11 mouse cellular contexts compared by ENCODE assay signal in genomic region chr1:135725936-135726335, GRCm38 (mm10). TPM values are rescaled to one million over a fixed set of nuclear protein-coding genes. Genes with fewer than 3 reads are reported as not detected.
DNase-seq lines count a peak whose midpoint lies in the region; ATAC-seq and TF ChIP-seq lines count a peak whose summit lies in the region.
"Had no signal": no experiment of that assay in that cellular context is flagged by ENCODE, and none has a peak within 500 bp of the region (broad histone marks: within the 10 kb centered on the region; RNA-seq: fewer than 3 reads in every experiment).

No protein-coding gene starts in this region.

- 0 out of 2 replicates have a peak, but pooled peaks cover 3% of the 10 kb centered on the region for H3K9me3 ChIP-seq in heart, embryonic 12.5 days (replicated peaks)
- no peaks in the 10 kb centered on the region for H3K9me3 ChIP-seq in hindbrain, embryonic 11.5 days (ENCODE audit: control insufficient read depth, low read length)
- H3K9me3 ChIP-seq: embryonic facial prominence, embryonic 13.5 days had no signal

- 17% methylated on average over 7 of the region's 7 CpGs for WGBS in heart, adult 2 months
- 49% methylated on average over 7 of the region's 7 CpGs for WGBS in heart, embryonic 12.5 days
- 78% methylated on average over 7 of the region's 7 CpGs for WGBS in hindbrain, embryonic 11.5 days

- H3K9ac ChIP-seq in heart, adult 2 months (ENCODE audit: low read depth, low read length) = no peak overlapping the region
- H3K9ac ChIP-seq in heart, embryonic 12.5 days = no peak overlapping the region
- no peak overlapping the region for H3K9ac ChIP-seq in hindbrain, embryonic 11.5 days (ENCODE audit: low read depth, low read length)
- H3K9ac ChIP-seq: embryonic facial prominence, embryonic 13.5 days had no signal

- H3K4me1 ChIP-seq in heart, adult 2 months (ENCODE audit: control insufficient read depth, insufficient read depth, low read length) = peaks cover 7% of the 10 kb centered on the region
- peaks cover 38% of the 10 kb centered on the region for H3K4me1 ChIP-seq in heart, embryonic 12.5 days (replicated peaks)
- peaks cover 4% of the 10 kb centered on the region; the same call in 1 of the 2 replicates for H3K4me1 ChIP-seq in hindbrain, embryonic 11.5 days (replicated peaks; ENCODE audit: control insufficient read depth, insufficient read depth, low read length)

- H3K4me3 ChIP-seq in heart, adult 2 months = no peak overlapping the region
- H3K4me3 ChIP-seq in heart, embryonic 12.5 days = no peak overlapping the region
- no peak overlapping the region for H3K4me3 ChIP-seq in hindbrain, embryonic 11.5 days (ENCODE audit: low read depth, low read length)
- H3K4me3 ChIP-seq: embryonic facial prominence, embryonic 13.5 days had no signal

- H3K36me3 ChIP-seq in heart, adult 2 months (ENCODE audit: control insufficient read depth, insufficient read depth, low read length) = no peaks in the 10 kb centered on the region
- H3K36me3 ChIP-seq in heart, embryonic 12.5 days = no peaks in the 10 kb centered on the region
- H3K36me3 ChIP-seq in hindbrain, embryonic 11.5 days (ENCODE audit: control insufficient read depth, insufficient read depth, low read length) = no peaks in the 10 kb centered on the region
- H3K36me3 ChIP-seq: embryonic facial prominence, embryonic 13.5 days had no signal

- TF ChIP-seq POLR2A in heart, adult 2 months (IDR thresholded peaks at IDR 0.05; ENCODE audit: insufficient read depth, low read depth, low read length) = no peak

- no peak overlapping the region for H3K27ac ChIP-seq in heart, adult 2 months
- H3K27ac ChIP-seq in heart, embryonic 12.5 days (ENCODE audit: poor library complexity, severe bottlenecking) = no peak overlapping the region
- no peak overlapping the region for H3K27ac ChIP-seq in hindbrain, embryonic 11.5 days (ENCODE audit: low read depth, low read length)
- H3K27ac ChIP-seq: embryonic facial prominence, embryonic 13.5 days had no signal

- H3K79me2 ChIP-seq in heart, adult 2 months (replicated peaks; ENCODE audit: control insufficient read depth, insufficient read depth, low read length) = no peaks in the 10 kb centered on the region

- ATAC-seq in heart, embryonic 12.5 days (ENCODE audit: insufficient number of reproducible peaks, low FRiP score) = no peak
- ATAC-seq in CD4-positive, CD25-positive, alpha-beta regulatory T cell, adult 4 months = peak; percentile 69
- ATAC-seq in hindbrain, embryonic 11.5 days (ENCODE audit: low FRiP score) = no peak

- intact Hi-C loops in heart, adult 2 months (cut with DNase I) = no loop called here
- intact Hi-C loops in heart, postnatal 10 days (cut with DNase I) = no loop called here

- peak in 1 of 2 experiments; percentile 66 for DNase-seq in heart, adult 2 months
- DNase-seq in heart, postnatal 10 days = peak; percentile 64 to 68
- DNase-seq in lung, postnatal 14 days = peak; percentile 57
- DNase-seq in cerebellum, postnatal 10 days = no peak
- DNase-seq in hindbrain, embryonic 11.5 days (ENCODE audit: low spot score) = no peak
- DNase-seq in layer of hippocampus, postnatal 25 days (ENCODE audit: extremely low spot score in 1 of 2, low spot score in 1 of 2) = no peak
- DNase-seq: left cerebral cortex, postnatal 4 days had no signal

- H3K4me2 ChIP-seq in heart, embryonic 12.5 days = no peak overlapping the region
- H3K4me2 ChIP-seq in hindbrain, embryonic 11.5 days (replicated peaks; ENCODE audit: low read depth, low read length) = no peak overlapping the region
- H3K4me2 ChIP-seq: embryonic facial prominence, embryonic 13.5 days had no signal

- TF ChIP-seq CTCF in heart, adult 2 months (IDR thresholded peaks at IDR 0.05) = peak; percentile 12; the same call in 1 of the 2 replicates

- TF ChIP-seq EP300 in heart, adult 2 months (IDR thresholded peaks at IDR 0.05; ENCODE audit: insufficient read depth, low read depth, low read length) = no peak

- no peaks in the 10 kb centered on the region for H3K27me3 ChIP-seq in heart, adult 2 months (ENCODE audit: control insufficient read depth, insufficient read depth, low read length)
- H3K27me3 ChIP-seq in heart, embryonic 12.5 days (replicated peaks) = no peaks in the 10 kb centered on the region
- no peaks in the 10 kb centered on the region for H3K27me3 ChIP-seq in hindbrain, embryonic 11.5 days (ENCODE audit: control insufficient read depth, insufficient read depth, low read length)
- H3K27me3 ChIP-seq: embryonic facial prominence, embryonic 13.5 days had no signal

RNA-seq across cellular contexts. Expression of gene Csrp1, which starts 6.1 kb away (rescaled TPM):
- total RNA-seq in heart, adult 2 months (2021) = 10 to 100 TPM; 50.1 to 50.5 TPM
- polyA plus RNA-seq in heart, adult 2 months (2012; rRNA removed) = 99.2 and 128 TPM in 2 replicates
- polyA plus RNA-seq in heart, embryonic 12.5 days (2016; fragmentation: Nextera tagmentation; extraction: Ambion mirVana) = 266 and 270 TPM in 2 replicates
- polyA plus RNA-seq in CD4-positive, CD25-positive, alpha-beta regulatory T cell, adult 4 months (2017; shearing (Covaris generic)) = 10 to 100 TPM; 21.7 to 38.1 TPM
- 100 to 1,000 TPM; 107 to 117 TPM for total RNA-seq in heart, postnatal 10 days (2021)
- polyA plus RNA-seq in hindbrain, embryonic 11.5 days (2014; fragmentation: Nextera tagmentation; extraction: Ambion mirVana) = 42.2 and 42.8 TPM in 2 replicates
- 100 to 1,000 TPM; 197 to 219 TPM for total RNA-seq in layer of hippocampus, postnatal 25 days (2021)

RNA-seq across cellular contexts. Expression of gene Phlda3, which starts 40.0 kb away (rescaled TPM):
- total RNA-seq in heart, adult 2 months (2021) = 10 to 100 TPM in 1 of 2 experiments, 1 to 10 TPM in 1; 8.4 to 11.5 TPM
- 23.3 and 36.8 TPM in 2 replicates for polyA plus RNA-seq in heart, adult 2 months (2012; rRNA removed)
- 73.0 and 74.1 TPM in 2 replicates for polyA plus RNA-seq in heart, embryonic 12.5 days (2016; fragmentation: Nextera tagmentation; extraction: Ambion mirVana)
- under 1 TPM; 0.58 to 0.98 TPM for polyA plus RNA-seq in CD4-positive, CD25-positive, alpha-beta regulatory T cell, adult 4 months (2017; shearing (Covaris generic))
- 10 to 100 TPM; 35.4 to 36.7 TPM for total RNA-seq in heart, postnatal 10 days (2021)
- 18.2 and 18.6 TPM in 2 replicates for polyA plus RNA-seq in hindbrain, embryonic 11.5 days (2014; fragmentation: Nextera tagmentation; extraction: Ambion mirVana)
- total RNA-seq in layer of hippocampus, postnatal 25 days (2021) = 10 to 100 TPM; 17.2 to 22.7 TPM

RNA-seq across cellular contexts. Expression of gene Tnni1, which starts 53.3 kb away (rescaled TPM):
- 1 to 10 TPM in 1 of 2 experiments, under 1 TPM in 1; 0.84 to 1.1 TPM for total RNA-seq in heart, adult 2 months (2021)
- polyA plus RNA-seq in heart, adult 2 months (2012; rRNA removed) = 1.3 and 2.5 TPM in 2 replicates
- polyA plus RNA-seq in heart, embryonic 12.5 days (2016; fragmentation: Nextera tagmentation; extraction: Ambion mirVana) = 3,113 and 3,172 TPM in 2 replicates
- polyA plus RNA-seq in CD4-positive, CD25-positive, alpha-beta regulatory T cell, adult 4 months (2017; shearing (Covaris generic)) = not detected
- total RNA-seq in heart, postnatal 10 days (2021) = 100 to 1,000 TPM; 610 to 792 TPM
- 6.0 and 11.3 TPM in 2 replicates for polyA plus RNA-seq in hindbrain, embryonic 11.5 days (2014; fragmentation: Nextera tagmentation; extraction: Ambion mirVana)
- total RNA-seq in layer of hippocampus, postnatal 25 days (2021) = 1 to 10 TPM; 4.1 to 5.9 TPM
- total RNA-seq: left cerebral cortex, postnatal 4 days; monocyte, adult 5-6 weeks had no signal

Comparison
In these comparisons a context has a peak if more than half of its experiments do, and no peak if none do; other contexts are left out.
1. RNA of gene Tnni1, which starts 53.3 kb away (polyA plus RNA-seq): 3,113 to 3,172 TPM in heart, embryonic 12.5 days; 6.0 to 11.3 TPM in hindbrain, embryonic 11.5 days, 1.3 to 2.5 TPM in heart, adult 2 months and not detected in CD4-positive, CD25-positive, alpha-beta regulatory T cell, adult 4 months; every median in the first group is over 100 times any median in the second.
2. DNase-seq: peak in heart, postnatal 10 days (2 of 2) and lung, postnatal 14 days (single experiment); none in cerebellum, postnatal 10 days (0 of 2), hindbrain, embryonic 11.5 days (single experiment) and layer of hippocampus, postnatal 25 days (0 of 2).